Mouse (Mus musculus) midbrain, postnatal 0 days (tissue): ENCODE data around the gene Actr1b. TPM values are rescaled to one million over a fixed set of nuclear protein-coding genes. Genes with fewer than 3 reads are reported as not detected.
A peak's percentile ranks its signal among the peaks of the same experiment; 100 is the strongest.

Experiments
- ATAC-seq: fragments of 200-750 bp; cut with Nextera tagmentation; 2 replicates; pipeline ENCODE4 v1.8.0; 2017; ENCODE audit warnings: moderate number of reproducible peaks, mild to moderate bottlenecking, moderate TSS enrichment, moderate library complexity; ENCODE audit not compliant: low FRiP score
- DNase-seq: peaks from one replicate; pipeline ENCODE4 v3.0.0-alpha.2; 2015; ENCODE audit warnings: low spot score
- H3K27ac ChIP-seq: fragments of 300-500 bp; sonication (generic); 2 replicates; pipeline ENCODE4 v1.5.1; 2014; ENCODE audit warnings: low read depth, mild to moderate bottlenecking, low read length, mixed read lengths
- H3K27me3 ChIP-seq: fragments of 300-500 bp; sonication (generic); 2 replicates; pipeline ENCODE4 v1.6.1; 2014; ENCODE audit warnings: low read length, control low read depth, mixed read lengths; ENCODE audit not compliant: insufficient read depth
- H3K36me3 ChIP-seq: fragments of 300-500 bp; sonication (generic); 2 replicates; pipeline ENCODE4 v1.6.1; 2014; ENCODE audit warnings: low read length, control low read depth, mixed read lengths; ENCODE audit not compliant: insufficient read depth
- H3K4me1 ChIP-seq: fragments of 300-500 bp; sonication (generic); 2 replicates; pipeline ENCODE4 v1.6.1; 2014; ENCODE audit warnings: mild to moderate bottlenecking, control low read depth, antibody characterized with exemption, low read length, mixed read lengths; ENCODE audit not compliant: insufficient read depth
- H3K4me2 ChIP-seq: fragments of 300-500 bp; sonication (generic); 2 replicates; pipeline ENCODE4 v1.6.1; 2014; ENCODE audit warnings: low read depth, mild to moderate bottlenecking, low read length, mixed read lengths; ENCODE audit not compliant: poor library complexity, severe bottlenecking
- H3K4me3 ChIP-seq: fragments of 300-500 bp; sonication (generic); 2 replicates; pipeline ENCODE4 v1.5.1; 2014; ENCODE audit warnings: low read depth, mild to moderate bottlenecking, low read length, moderate library complexity
- H3K9ac ChIP-seq: fragments of 300-500 bp; sonication (generic); replicated peaks from 2 replicates; pipeline ENCODE4 v1.6.1; 2014; ENCODE audit warnings: mild to moderate bottlenecking, low read length, moderate library complexity, mixed read lengths; ENCODE audit not compliant: poor library complexity, severe bottlenecking
- H3K9me3 ChIP-seq: fragments of 300-500 bp; sonication (generic); 2 replicates; pipeline ENCODE4 v1.6.1; 2016; ENCODE audit warnings: low read length, control low read depth
- CTCF ChIP-seq: IDR thresholded peaks from 2 replicates; pipeline ENCODE4 v1.5.1; 2016; ENCODE audit warnings: antibody characterized with exemption, mild to moderate bottlenecking
- WGBS: fragments of 180-500 bp; shearing (Covaris S2); extraction: QIAGEN DNeasy Blood & Tissue Kit; methylation state at CpG from one replicate; pipeline ENCODE4 v1.1.7; 2014; 5-methylcytosine and 5-hydroxymethylcytosine counted together
- polyA plus RNA-seq: library from polyadenylated mRNA; unstranded; fragments of >200 nt; fragmentation: Nextera tagmentation; extraction: Ambion mirVana; gene quantifications from 2 replicates; pipeline ENCODE4 v1.2.1, GENCODE M21; 2015
- total RNA-seq: library from RNA; depleted of rRNA; stranded (reverse); fragments of >200 nt; gene quantifications from 2 replicates; pipeline ENCODE4 v1.2.3, GENCODE M21; 2014

Actr1b gene
- total and polyA plus RNA-seq, 2 experiments from 2014 or later: 113 to 139 TPM

DNA sequence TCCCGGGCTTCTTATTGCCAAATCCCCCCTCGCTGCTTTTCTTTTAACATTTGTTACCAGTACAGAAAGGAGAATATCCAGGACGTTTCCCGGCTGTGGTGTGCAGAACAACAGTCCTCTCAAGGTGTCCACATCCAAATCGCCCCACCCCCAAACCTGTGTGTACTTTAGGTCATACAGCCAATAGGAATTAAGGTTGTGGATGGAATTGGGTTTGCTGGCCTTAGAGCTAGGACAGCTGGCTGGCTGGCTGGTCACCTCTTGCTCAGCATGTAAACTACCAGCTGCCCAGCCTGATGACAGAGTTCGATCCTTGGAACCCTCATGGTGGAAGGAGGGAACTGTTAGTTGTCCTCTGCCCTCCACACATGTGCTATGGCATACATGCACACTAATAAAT is 19.4 kb downstream of the Actr1b start:
- no peak overlapping the region for H3K4me3 ChIP-seq
- no peak for ATAC-seq
- DNase-seq: no peak
- H3K4me2 ChIP-seq: no peak overlapping the region
- peaks cover 25% of the 10 kb centered on the region for H3K36me3 ChIP-seq
- H3K9me3 ChIP-seq: no peaks in the 10 kb centered on the region
- H3K27me3 ChIP-seq: no peaks in the 10 kb centered on the region
- TF ChIP-seq CTCF: no peak
- no peak overlapping the region for H3K27ac ChIP-seq
- H3K4me1 ChIP-seq: peaks cover 4% of the 10 kb centered on the region; the same call in 1 of the 2 replicates
- 91% methylated on average over 6 of the region's 6 CpGs for WGBS
- no peak overlapping the region for H3K9ac ChIP-seq

DNA sequence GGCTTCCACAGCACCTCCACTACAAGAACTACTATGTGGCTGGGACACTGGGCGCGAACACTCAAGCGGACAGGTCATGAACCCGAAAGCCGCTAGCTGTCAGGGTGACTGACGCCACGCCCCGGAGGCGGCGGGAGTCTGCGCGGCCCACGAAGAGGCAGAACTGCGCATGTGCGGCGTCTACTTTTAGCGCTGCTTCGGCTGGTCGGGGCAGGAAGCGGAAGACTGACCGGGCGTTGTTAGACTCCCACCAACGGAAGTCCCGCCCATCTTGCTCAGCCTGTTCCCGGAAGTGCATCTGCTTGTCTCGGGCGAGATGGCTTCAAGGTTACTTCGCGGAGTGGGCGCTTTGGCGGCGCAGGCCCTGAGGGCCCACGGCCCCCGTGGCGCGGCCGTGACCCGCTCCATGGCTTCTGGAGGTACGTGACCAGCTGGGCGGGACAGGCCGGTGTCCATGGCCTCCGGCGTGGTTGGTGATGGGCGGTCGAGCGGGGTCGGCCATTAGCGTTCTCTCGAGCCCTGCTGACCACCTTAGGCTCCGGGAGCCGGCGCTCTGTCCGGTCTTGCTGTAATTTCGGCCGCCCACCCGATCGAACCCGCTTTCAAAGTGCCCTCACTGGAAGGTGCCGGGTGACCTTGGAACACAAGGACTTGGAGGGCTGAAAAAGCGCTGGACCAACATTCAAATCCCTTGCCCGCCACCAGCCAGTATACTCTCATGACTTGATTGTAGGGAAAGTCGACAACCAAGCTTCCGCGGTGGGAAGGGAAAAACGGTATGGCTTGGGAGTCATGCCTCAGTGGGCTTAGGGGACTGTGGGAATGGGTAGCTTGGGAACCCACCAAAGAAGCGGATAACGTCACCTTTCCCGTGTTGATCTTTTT is 22.7 kb downstream of the Actr1b start, which contains the start of gene Cox5b:
TSS of gene Cox5b (plus strand) at position 179 of the 885 bp plus-strand sequence.
- peak within 1 kb of the TSS; percentile 65; the same call in 1 of the 2 replicates for H3K27ac ChIP-seq
- H3K4me1 ChIP-seq: peaks cover 4% of the 10 kb centered on the region; the same call in 1 of the 2 replicates
- no peaks in the 10 kb centered on the region for H3K27me3 ChIP-seq
- DNase-seq: peak; percentile 99
- H3K4me2 ChIP-seq: peak within 1 kb of the TSS; percentile 83
- peak within 1 kb of the TSS; percentile 93 for H3K9ac ChIP-seq
- no peaks in the 10 kb centered on the region for H3K9me3 ChIP-seq
- WGBS: 1% methylated on average over 63 of the region's 68 CpGs
- peaks cover 10% of the 10 kb centered on the region for H3K36me3 ChIP-seq
- ATAC-seq: peak; percentile 94
- peak within 1 kb of the TSS; percentile 82 for H3K4me3 ChIP-seq
- TF ChIP-seq CTCF: no peak; the same call in 1 of the 2 replicates

GRCm38 (mm10) chr1:36690671-36691235 is 23.5 kb downstream of the Actr1b start:
- peaks cover 10% of the 10 kb centered on the region for H3K36me3 ChIP-seq
- H3K9ac ChIP-seq: peak overlapping the region; percentile 2; the same call in 1 of the 2 replicates
- peak overlapping the region; percentile 82 for H3K4me3 ChIP-seq
- H3K4me1 ChIP-seq: peaks cover 4% of the 10 kb centered on the region; the same call in 1 of the 2 replicates
- no peak for TF ChIP-seq CTCF
- DNase-seq (no peak), ATAC-seq (peak; percentile 4; the same call in 1 of the 2 replicates)
- H3K27ac ChIP-seq: peak overlapping the region; percentile 2; the same call in 1 of the 2 replicates
- H3K4me2 ChIP-seq: peak overlapping the region; percentile 83
- WGBS: 64% methylated on average over 11 of the region's 11 CpGs
- no peaks in the 10 kb centered on the region for H3K9me3 ChIP-seq
- H3K27me3 ChIP-seq: no peaks in the 10 kb centered on the region

GRCm38 (mm10) chr1:36683810-36684467 is 30.3 kb downstream of the Actr1b start:
- no peak overlapping the region for H3K4me3 ChIP-seq
- WGBS: 9% methylated on average over 13 of the region's 13 CpGs
- peak; percentile 96 for DNase-seq
- ATAC-seq: peak; percentile 76; the same call in 1 of the 2 replicates
- H3K36me3 ChIP-seq: no peaks in the 10 kb centered on the region
- no peaks in the 10 kb centered on the region for H3K9me3 ChIP-seq
- no peaks in the 10 kb centered on the region for H3K27me3 ChIP-seq
- no peak overlapping the region for H3K4me2 ChIP-seq
- no peak overlapping the region for H3K27ac ChIP-seq
- no peak overlapping the region for H3K9ac ChIP-seq
- peak; percentile 94 for TF ChIP-seq CTCF
- H3K4me1 ChIP-seq: no peaks in the 10 kb centered on the region

DNA sequence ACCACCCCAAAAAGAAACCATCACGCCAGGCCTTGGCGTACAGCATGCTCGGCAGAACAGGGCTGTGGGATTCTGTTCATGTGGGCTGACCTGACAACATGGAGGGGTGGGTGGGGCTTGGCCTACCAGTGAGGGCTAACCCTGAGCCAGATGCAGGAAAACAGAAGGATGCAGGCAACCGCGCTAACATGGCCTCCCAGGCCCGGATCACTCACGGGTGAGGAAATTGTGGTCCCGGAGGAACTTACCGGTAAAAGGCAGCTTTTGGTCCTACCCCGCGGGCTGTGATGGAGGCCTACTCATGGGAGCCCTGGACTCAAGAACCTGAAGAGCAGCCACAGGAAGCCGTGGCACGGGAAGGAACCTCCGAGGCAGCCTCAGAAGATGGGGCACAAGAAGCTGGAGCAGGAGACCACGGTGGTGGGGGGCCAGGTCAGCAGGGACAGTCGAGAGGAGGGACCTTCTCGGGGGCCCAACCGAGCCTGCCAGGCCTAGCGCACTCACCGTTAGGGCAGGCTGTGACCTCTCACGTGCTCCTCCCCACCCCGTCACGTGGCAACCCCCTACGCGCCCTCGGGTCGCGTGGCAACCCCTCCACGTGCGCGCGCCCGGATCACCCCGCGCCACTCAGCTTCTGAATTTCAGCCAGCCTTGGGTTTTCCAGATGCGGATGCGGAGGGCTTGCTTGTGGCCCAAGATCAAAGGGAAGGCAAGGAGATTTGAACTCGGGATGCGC is 31.4 kb downstream of the Actr1b start, which contains the start of gene Fam178b:
TSS of gene Fam178b (minus strand) at position 564 of the 736 bp plus-strand sequence.
- H3K27me3 ChIP-seq: no peaks in the 10 kb centered on the region
- DNase-seq (no peak), ATAC-seq (no peak)
- no peaks in the 10 kb centered on the region for H3K9me3 ChIP-seq
- no peaks in the 10 kb centered on the region for H3K4me1 ChIP-seq
- H3K27ac ChIP-seq: no peak within 1 kb of the TSS
- H3K4me3 ChIP-seq: no peak within 1 kb of the TSS
- no peak within 1 kb of the TSS for H3K9ac ChIP-seq
- 94% methylated on average over 39 of the region's 39 CpGs for WGBS
- no peak for TF ChIP-seq CTCF
- no peak within 1 kb of the TSS for H3K4me2 ChIP-seq
- H3K36me3 ChIP-seq: no peaks in the 10 kb centered on the region
